Mouse (Mus musculus) neural tube, embryonic 13.5 days (tissue): ENCODE measurements at regions not wholly inside any gene's neighbourhood (a gene's known extent, or its start where the extent isn't known, plus 50 kb on each side); places are given as distances from the start of the nearest gene placed in this dataset.
A peak's percentile ranks its signal among the peaks of the same experiment; 100 is the strongest.
"Not testable (repeated sequence)": the region's sequence is repeated elsewhere in the genome, so short reads cannot be mapped to it uniquely, and the experiment has no call there.

Source experiments
- ATAC-seq: fragments of 200-750 bp; cut with Nextera tagmentation; 2 replicates; pipeline ENCODE4 v1.8.0; 2017; ENCODE audit warnings: low read depth, mild to moderate bottlenecking, moderate TSS enrichment, moderate library complexity
- H3K27ac ChIP-seq: fragments of 300-500 bp; sonication (generic); replicated peaks from 2 replicates; pipeline ENCODE4 v1.5.1; 2015; ENCODE audit warnings: moderate library complexity, mild to moderate bottlenecking, inconsistent platforms
- H3K27me3 ChIP-seq: fragments of 300-500 bp; sonication (generic); 2 replicates; pipeline ENCODE4 v1.6.1; 2015; ENCODE audit warnings: mild to moderate bottlenecking, inconsistent platforms
- H3K36me3 ChIP-seq: fragments of 300-500 bp; sonication (generic); 2 replicates; pipeline ENCODE4 v1.6.1; 2015; ENCODE audit warnings: mild to moderate bottlenecking, inconsistent platforms
- H3K4me1 ChIP-seq: fragments of 300-500 bp; sonication (generic); replicated peaks from 2 replicates; pipeline ENCODE4 v1.6.1; 2015; ENCODE audit warnings: inconsistent platforms
- H3K4me2 ChIP-seq: fragments of 300-500 bp; sonication (generic); 2 replicates; pipeline ENCODE4 v1.6.1; 2015; ENCODE audit warnings: inconsistent platforms, mild to moderate bottlenecking, moderate library complexity
- H3K4me3 ChIP-seq: fragments of 300-500 bp; sonication (generic); 2 replicates; pipeline ENCODE4 v1.5.1; 2015; ENCODE audit warnings: mild to moderate bottlenecking, inconsistent platforms
- H3K9ac ChIP-seq: fragments of 300-500 bp; sonication (generic); 2 replicates; pipeline ENCODE4 v1.6.1; 2015; ENCODE audit warnings: moderate library complexity, mild to moderate bottlenecking, inconsistent platforms
- H3K9me3 ChIP-seq: fragments of 300-500 bp; sonication (generic); 2 replicates; pipeline ENCODE4 v1.6.1; 2016; ENCODE audit warnings: inconsistent platforms
- WGBS: fragments of 180-500 bp; shearing (Covaris S2); methylation state at CpG from one replicate; pipeline ENCODE4 v1.1.7; 2015; 5-methylcytosine and 5-hydroxymethylcytosine counted together

GRCm38 (mm10) chr10:6262029-6262428, 339.8 kb upstream of the Rgs17 start:
- H3K4me2 ChIP-seq = no peak overlapping the region
- H3K9ac ChIP-seq = no peak overlapping the region
- peak; percentile 37; the same call in 1 of the 2 replicates for ATAC-seq
- no peaks in the 10 kb centered on the region for H3K9me3 ChIP-seq
- H3K27ac ChIP-seq = no peak overlapping the region
- 0 out of 2 replicates have a peak, but pooled peaks cover 5% of the 10 kb centered on the region for H3K4me1 ChIP-seq
- H3K36me3 ChIP-seq = no peaks in the 10 kb centered on the region
- no peak overlapping the region for H3K4me3 ChIP-seq
- H3K27me3 ChIP-seq = no peaks in the 10 kb centered on the region

GRCm38 (mm10) chr10:6265662-6266061, 343.5 kb upstream of the Rgs17 start:
- no peak overlapping the region for H3K4me2 ChIP-seq
- H3K27me3 ChIP-seq = no peaks in the 10 kb centered on the region
- no peak overlapping the region for H3K4me3 ChIP-seq
- no peaks in the 10 kb centered on the region for H3K9me3 ChIP-seq
- H3K4me1 ChIP-seq = 0 out of 2 replicates have a peak, but pooled peaks cover 5% of the 10 kb centered on the region
- no peak overlapping the region for H3K9ac ChIP-seq
- no peaks in the 10 kb centered on the region for H3K36me3 ChIP-seq
- peak; percentile 75 for ATAC-seq
- H3K27ac ChIP-seq = no peak overlapping the region

DNA sequence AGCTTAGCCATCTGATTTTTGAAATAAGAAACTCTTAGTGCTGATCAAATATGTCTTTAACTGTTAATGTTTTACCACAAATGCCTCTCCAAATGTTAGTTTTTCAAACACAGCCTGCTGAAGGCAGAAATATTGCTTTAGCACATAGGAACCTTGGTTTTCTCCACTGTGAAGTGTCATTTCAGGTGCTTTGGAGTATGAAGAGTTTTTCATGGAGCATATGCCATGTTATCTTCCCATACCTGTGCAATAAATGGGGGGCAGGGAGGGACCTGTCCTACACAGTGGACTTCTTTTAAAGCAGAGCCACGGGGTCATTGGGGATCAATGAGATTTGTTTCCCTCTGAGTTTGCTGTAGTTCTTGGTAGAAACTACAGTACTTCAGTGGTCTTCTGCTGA, 369.2 kb upstream of the Rgs17 start:
- 65% methylated on average over 1 of the region's 1 CpGs for WGBS
- Histone ChIP-seq H3K4me1 (no peaks in the 10 kb centered on the region), H3K36me3 (no peaks in the 10 kb centered on the region), H3K9me3 (no peaks in the 10 kb centered on the region), H3K27me3 (no peaks in the 10 kb centered on the region), H3K9ac (no peak overlapping the region), H3K4me2 (no peak overlapping the region), H3K4me3 (no peak overlapping the region), H3K27ac (no peak overlapping the region)
- ATAC-seq = no peak

DNA sequence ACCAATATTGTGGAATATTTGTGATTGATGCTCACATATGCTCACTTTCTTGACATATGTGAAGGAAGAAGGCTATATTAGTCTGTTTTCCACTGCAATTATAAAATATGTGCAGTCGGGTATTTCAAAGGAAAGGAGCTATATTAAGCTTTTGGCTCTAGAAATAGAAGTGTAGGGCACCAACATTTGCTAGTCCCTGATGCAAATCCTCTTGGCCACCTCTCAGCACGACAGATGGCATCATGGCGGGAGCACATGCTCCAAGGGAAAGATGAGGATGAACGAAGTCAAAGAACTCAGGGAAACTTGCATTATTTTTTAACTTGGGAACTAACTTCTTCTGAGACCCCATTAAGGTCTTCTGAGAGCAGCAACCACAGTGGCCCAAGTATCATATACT, 374.4 kb upstream of the Rgs17 start:
- WGBS = 90% methylated on average over 4 of the region's 4 CpGs
- no peaks in the 10 kb centered on the region for H3K36me3 ChIP-seq

GRCm38 (mm10) chr10:6297796-6298195, 375.6 kb upstream of the Rgs17 start:
- Histone ChIP-seq H3K36me3 (no peaks in the 10 kb centered on the region), H3K4me1 (no peaks in the 10 kb centered on the region), H3K27me3 (no peaks in the 10 kb centered on the region), H3K9me3 (no peaks in the 10 kb centered on the region), H3K27ac (no peak overlapping the region), H3K4me2 (no peak overlapping the region), H3K9ac (no peak overlapping the region), H3K4me3 (no peak overlapping the region)
- no peak for ATAC-seq
- 61% methylated on average over 1 of the region's 1 CpGs for WGBS

More for the DNA sequence above, 374.4 kb upstream of the Rgs17 start:
- H3K9me3 ChIP-seq = no peaks in the 10 kb centered on the region
- no peaks in the 10 kb centered on the region for H3K4me1 ChIP-seq
- H3K4me2 ChIP-seq = no peak overlapping the region
- H3K9ac ChIP-seq = no peak overlapping the region
- no peak overlapping the region for H3K4me3 ChIP-seq
- H3K27ac ChIP-seq = no peak overlapping the region
- ATAC-seq = no peak
- H3K27me3 ChIP-seq = no peaks in the 10 kb centered on the region

GRCm38 (mm10) chr10:6298682-6299081, 376.5 kb upstream of the Rgs17 start:
- Histone ChIP-seq H3K27me3 (no peaks in the 10 kb centered on the region), H3K4me3 (no peak overlapping the region), H3K36me3 (no peaks in the 10 kb centered on the region), H3K4me2 (no peak overlapping the region), H3K4me1 (no peaks in the 10 kb centered on the region), H3K27ac (no peak overlapping the region), H3K9me3 (no peaks in the 10 kb centered on the region), H3K9ac (no peak overlapping the region)
- no peak for ATAC-seq
- WGBS = 82% methylated on average over 2 of the region's 2 CpGs

DNA sequence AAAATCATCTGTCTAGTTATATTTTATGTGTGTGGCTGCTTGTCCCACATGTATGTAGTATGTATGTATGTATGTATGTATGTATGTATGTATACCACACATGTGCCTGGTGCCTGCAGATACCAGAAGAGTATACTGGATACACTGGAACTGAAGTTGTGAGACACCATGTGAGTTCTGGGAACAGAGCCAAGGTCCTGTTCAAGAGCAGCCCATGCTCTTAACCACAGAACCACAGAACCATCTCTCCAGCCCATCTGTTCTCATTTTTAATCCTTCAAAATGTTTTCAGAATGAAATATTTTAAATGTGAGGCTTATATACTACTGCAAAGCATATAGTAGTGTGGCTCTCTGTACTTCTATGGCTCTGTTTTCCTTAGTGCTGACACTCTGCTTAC, 379.3 kb upstream of the Rgs17 start:
- Histone ChIP-seq H3K9ac (no peak overlapping the region), H3K27ac (no peak overlapping the region), H3K36me3 (no peaks in the 10 kb centered on the region), H3K4me1 (no peaks in the 10 kb centered on the region), H3K27me3 (no peaks in the 10 kb centered on the region), H3K4me3 (no peak overlapping the region), H3K9me3 (no peaks in the 10 kb centered on the region), H3K4me2 (no peak overlapping the region)
- ATAC-seq = no peak

DNA sequence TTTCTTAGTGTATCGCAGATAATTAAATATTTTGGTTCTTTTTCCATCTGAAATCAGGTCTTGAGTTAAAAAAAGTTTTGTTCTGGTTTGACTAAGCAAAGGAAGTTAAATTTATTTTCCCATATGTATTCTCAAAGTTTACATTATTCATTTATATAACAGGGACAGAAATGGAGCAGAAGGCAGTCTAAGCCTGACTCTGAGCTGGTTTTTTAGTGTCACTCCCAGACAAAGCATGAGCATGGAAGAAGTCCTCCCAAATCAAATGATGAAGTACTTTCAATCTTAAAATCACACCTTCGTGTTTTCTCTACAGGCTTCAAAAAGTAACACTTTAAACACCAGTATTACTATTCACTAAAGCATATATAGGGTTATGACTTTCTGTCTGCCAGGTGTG, 387.2 kb upstream of the Rgs17 start:
- ATAC-seq = no peak
- Histone ChIP-seq H3K4me1 (no peaks in the 10 kb centered on the region), H3K9me3 (no peaks in the 10 kb centered on the region), H3K9ac (no peak overlapping the region), H3K27ac (no peak overlapping the region), H3K36me3 (no peaks in the 10 kb centered on the region), H3K4me2 (no peak overlapping the region), H3K4me3 (no peak overlapping the region), H3K27me3 (no peaks in the 10 kb centered on the region)
- WGBS = 86% methylated on average over 2 of the region's 2 CpGs

- no peak overlapping the region for H3K4me3 ChIP-seq
- peak; percentile 63 for ATAC-seq
- H3K27ac ChIP-seq = no peak overlapping the region
- no peaks in the 10 kb centered on the region for H3K9me3 ChIP-seq
- H3K4me2 ChIP-seq = no peak overlapping the region
- no peak overlapping the region for H3K9ac ChIP-seq
- no peaks in the 10 kb centered on the region for H3K4me1 ChIP-seq
- no peaks in the 10 kb centered on the region for H3K36me3 ChIP-seq
- H3K27me3 ChIP-seq = no peaks in the 10 kb centered on the region
- WGBS = 63% methylated on average over 8 of the region's 8 CpGs
These were observed 416.7 kb upstream of the Oprm1 start for GRCm38 (mm10) chr10:6341572-6341971.

GRCm38 (mm10) chr10:6349216-6349615, 409.1 kb upstream of the Oprm1 start:
- H3K9me3 ChIP-seq, H3K4me1 ChIP-seq, H3K36me3 ChIP-seq, H3K9ac ChIP-seq, H3K4me2 ChIP-seq, H3K4me3 ChIP-seq, ATAC-seq, H3K27me3 ChIP-seq, H3K27ac ChIP-seq: not testable (repeated sequence)
- WGBS = 89% methylated on average over 14 of the region's 14 CpGs

- Histone ChIP-seq H3K4me1 (no peaks in the 10 kb centered on the region), H3K27ac (no peak overlapping the region), H3K27me3 (no peaks in the 10 kb centered on the region), H3K9me3 (no peaks in the 10 kb centered on the region), H3K9ac (no peak overlapping the region), H3K36me3 (no peaks in the 10 kb centered on the region), H3K4me3 (no peak overlapping the region), H3K4me2 (no peak overlapping the region)
- WGBS = 69% methylated on average over 4 of the region's 4 CpGs
- no peak for ATAC-seq
These were observed 392.1 kb upstream of the Oprm1 start for GRCm38 (mm10) chr10:6366182-6366581.

- Histone ChIP-seq H3K4me2 (no peak overlapping the region), H3K4me1 (no peaks in the 10 kb centered on the region), H3K27ac (no peak overlapping the region), H3K9me3 (no peaks in the 10 kb centered on the region), H3K36me3 (no peaks in the 10 kb centered on the region), H3K9ac (no peak overlapping the region), H3K4me3 (no peak overlapping the region), H3K27me3 (no peaks in the 10 kb centered on the region)
- WGBS = 80% methylated on average over 2 of the region's 2 CpGs
- no peak for ATAC-seq
These were observed 386.6 kb upstream of the Oprm1 start for GRCm38 (mm10) chr10:6371666-6372065.

DNA sequence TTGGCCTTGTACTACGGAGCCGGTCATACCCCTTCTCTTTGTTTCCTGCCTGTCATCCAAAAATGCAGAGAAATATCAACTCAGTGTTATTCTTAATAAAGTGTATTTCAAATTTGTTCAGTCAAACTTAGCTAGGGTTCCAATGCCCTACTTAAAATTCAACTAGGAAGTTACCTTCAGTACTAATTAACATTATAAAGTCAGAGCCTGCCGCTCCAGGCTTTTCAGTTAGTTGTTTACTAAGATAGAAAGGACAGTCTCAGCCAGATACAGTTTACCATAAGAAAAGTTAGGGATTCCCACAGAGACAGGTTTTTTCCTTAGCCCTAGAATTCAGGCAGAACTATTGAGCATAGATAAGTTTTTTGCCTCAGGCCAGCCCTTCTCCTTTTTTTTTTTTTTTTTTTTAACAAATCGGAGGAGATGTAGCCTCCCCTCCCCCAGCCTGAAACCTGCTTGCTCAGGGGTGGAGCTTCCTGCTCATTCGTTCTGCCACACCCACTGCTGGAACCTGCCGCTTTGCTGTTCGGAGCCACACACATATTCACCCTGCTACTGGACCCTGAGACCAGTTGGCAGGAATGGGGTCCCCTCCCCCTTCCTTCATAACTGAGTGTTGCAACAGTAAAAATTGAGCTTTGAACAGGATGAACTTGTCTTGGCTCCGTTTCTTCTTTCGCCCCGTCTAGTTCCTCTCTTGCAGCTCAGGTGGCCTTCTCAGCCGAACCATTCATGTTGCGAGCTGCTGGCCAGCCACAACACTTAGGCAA, 340.8 kb upstream of the Oprm1 start:
- H3K4me2 ChIP-seq, H3K9ac ChIP-seq, H3K4me3 ChIP-seq, H3K9me3 ChIP-seq, H3K4me1 ChIP-seq, H3K36me3 ChIP-seq, H3K27me3 ChIP-seq, H3K27ac ChIP-seq, ATAC-seq: not testable (repeated sequence)
- 85% methylated on average over 12 of the region's 12 CpGs for WGBS
